Mouse (Mus musculus) spleen, embryonic (tissue): ENCODE results near the gene Pcgf5.

Experiments
- CTCF ChIA-PET: fragments of 350-600 bp; sonication (Branson Sonifier 250); formaldehyde crosslinking; loops from one replicate; lab custom pipeline; 2022; lab: Charles Lee

Gene Pcgf5

DNA sequence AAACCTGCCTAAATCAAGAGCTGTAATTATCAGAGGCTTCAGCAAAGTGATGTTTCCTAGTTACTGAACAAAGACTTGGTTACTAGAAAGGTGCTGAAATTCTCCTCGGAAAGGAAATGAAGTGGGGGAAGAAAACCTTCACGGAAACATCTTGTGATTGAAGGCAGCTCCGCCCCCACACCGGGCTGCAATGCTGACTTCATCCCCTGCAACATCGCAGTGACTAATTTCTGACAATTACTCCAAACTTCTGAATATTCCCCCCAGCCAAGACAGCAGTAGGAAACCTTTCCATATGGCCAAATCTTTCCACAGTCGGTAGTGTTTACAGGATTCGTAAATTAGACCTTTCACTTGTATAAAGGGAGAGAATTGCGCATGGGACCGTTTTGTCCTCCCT is 129.0 kb downstream of the Pcgf5 start:
- CTCF ChIA-PET = no interaction called here

DNA sequence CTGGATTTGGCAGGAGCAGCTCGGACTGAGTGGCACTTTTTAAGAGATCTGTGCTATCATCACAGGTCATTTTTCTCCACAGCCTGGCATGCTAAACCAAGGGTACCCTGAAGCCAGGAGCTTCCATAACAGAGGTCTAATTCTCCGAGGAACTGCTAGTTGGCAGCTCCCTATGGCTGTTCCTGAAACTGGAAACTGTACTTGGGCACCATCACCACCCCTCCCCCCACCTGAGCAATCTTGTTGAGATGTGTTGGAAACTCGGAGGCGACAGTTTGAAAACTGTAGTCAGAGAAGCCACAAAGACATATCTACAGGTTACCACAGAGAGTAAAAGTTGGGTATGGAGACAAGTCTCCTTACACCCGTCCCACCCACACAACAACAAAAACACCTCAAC is 129.6 kb downstream of the Pcgf5 start:
- CTCF ChIA-PET = no interaction called here

DNA sequence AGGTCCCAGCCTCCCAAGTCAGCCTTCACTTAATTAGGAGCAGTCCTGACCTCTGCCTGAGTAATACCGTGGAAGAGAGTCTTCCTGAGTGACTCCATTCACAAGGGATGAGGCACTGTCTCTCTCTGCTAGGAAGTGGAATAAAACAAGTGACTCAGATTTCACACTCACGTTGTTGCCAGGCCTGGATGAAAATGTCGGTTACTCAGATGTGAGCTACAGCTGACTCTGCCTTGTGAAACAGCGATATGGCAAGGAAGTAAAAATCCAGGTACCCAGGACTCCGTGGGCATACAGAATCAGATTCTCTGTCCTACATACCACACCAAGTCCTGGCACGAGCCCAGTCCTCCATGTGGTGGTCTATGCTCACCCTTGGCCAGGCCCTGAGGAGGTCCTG is 142.8 kb downstream of the Pcgf5 start:
- CTCF ChIA-PET = no interaction called here

DNA sequence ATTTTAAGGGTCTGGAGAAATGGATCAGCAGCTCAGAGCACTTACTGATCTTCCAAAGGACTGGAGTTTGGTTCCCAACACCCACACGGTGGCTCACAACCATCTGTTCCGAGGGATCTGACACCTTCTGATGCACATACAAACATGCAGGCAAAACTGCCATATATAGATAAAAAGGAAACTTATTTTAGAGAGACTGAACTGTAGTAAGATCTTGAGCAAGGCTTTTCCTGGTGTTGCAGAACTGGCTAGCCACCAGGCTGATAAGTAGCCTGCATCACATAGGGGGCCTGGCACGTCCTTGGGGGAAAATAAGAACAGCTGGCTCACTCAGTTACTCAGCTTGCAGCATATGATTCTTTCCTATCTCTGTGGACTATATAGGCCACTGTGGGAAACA is 147.4 kb downstream of the Pcgf5 start:
- CTCF ChIA-PET = no interaction called here

DNA sequence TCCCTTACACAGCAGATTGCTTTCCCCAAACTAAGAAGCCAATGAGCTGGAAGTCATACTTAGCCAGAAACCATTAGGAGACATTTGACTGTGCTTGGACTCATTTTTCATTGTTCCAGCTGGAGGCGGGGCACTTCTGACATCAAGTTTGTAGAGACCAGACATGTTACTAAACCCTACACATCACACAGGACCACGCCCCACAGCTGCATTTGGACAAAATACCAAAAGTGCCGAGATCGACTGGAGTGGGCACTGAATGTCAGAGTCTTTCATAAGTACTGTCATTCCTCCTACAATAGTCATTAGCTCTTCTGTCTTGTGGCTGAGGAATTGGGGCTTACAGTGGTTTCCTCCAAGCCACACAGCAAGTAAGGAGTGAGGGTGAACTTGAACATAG is 148.4 kb downstream of the Pcgf5 start:
- CTCF ChIA-PET = no interaction called here

DNA sequence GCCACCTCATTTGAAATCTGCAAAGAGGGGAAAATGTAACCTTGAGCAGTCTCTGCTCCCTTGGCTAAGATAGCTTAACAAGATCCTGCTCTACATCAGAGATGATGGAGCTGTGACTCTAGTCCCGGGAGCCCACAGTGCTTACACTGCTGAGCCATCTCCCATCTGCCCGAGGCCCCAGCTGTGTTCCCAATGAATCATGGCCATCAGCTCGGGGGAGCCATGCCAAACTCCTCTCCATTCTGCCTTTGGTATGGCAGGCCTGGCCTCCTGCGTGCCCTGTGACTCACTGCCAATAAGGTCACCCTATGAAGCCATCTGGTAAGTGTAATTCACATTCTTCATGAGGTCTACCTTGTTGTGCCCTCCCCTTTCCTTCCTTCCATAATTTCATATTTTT is 149.0 kb downstream of the Pcgf5 start:
- CTCF ChIA-PET = no interaction called here

DNA sequence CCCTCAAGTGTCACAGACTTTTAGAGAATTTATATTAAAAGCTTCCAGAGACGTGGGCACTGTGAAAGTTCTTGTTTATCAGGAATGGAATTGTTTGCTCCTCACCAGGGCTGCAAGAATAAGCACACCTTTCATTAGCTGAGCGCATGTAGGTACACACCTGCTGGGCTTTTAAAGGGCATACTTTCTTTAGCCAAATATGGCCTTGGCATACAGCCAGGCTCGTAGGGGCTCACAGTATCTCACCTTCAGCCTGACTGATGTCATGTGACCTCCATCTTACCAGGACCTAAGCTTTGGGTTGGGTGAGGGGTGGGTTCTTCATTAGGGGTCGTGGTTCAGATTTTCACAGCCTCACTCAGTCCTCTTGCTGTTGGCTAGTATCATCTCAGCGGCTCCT is 149.6 kb downstream of the Pcgf5 start:
- CTCF ChIA-PET = no interaction called here

DNA sequence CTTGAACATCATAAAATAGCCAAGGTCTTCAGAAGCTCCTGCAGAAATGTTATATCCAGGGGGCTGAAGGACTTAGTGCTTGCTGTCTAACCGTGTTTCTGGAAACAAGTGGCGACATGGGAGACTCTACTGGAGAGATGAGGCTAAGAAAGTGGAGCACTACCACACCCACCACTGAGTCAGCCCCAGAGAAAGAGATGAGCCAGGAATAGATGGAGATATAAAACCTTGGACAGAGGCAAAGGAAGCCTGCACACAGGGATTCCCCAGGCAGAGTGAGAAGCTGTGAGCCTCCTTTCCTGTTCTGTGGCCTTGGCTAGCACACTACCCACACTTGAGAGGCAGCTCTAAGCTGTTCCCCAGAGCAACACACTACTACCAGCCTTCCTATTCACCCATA is 156.6 kb downstream of the Pcgf5 start:
- CTCF ChIA-PET = no interaction called here
